Mouse (Mus musculus) CD4-positive, CD25-positive, alpha-beta regulatory T cell, adult 9 weeks (primary cell): Measurements from ENCODE around the gene Vtn. TPM values are rescaled to one million over a fixed set of nuclear protein-coding genes. Genes with fewer than 3 reads are reported as not detected.

Experiments used
- polyA plus RNA-seq: library from polyadenylated mRNA; unstranded; fragments of 100-300 nt; shearing (Covaris generic); gene quantifications from one replicate; pipeline ENCODE4 v1.2.1, GENCODE M21; 2017

The Vtn gene
- not detected for polyA plus RNA-seq

DNA sequence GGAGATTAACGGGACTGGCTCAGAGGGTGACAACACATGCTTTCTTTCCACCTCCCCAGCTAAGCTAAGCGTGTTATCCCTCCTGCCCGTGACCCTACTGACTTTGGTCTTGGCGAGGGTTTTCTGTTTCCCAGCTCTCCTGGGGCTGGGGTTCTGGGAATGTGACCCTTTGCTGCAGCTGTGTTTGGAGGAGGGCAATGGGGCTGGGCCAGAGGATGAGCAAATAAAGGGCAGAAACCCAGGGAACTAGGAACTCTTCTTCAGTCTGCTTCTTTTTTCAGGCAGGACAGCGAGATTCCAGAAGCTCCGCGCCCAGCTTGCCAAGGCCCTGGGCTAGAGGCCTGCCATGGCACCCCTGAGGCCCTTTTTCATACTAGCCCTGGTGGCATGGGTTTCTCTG lies at the start of gene Vtn:
Gene Vtn, plus strand, starts transcription at position 88 of the 400 bp plus-strand sequence.

GRCm38 (mm10) chr11:78465568-78466180 lies 33.2 kb upstream of the Vtn start, which contains the start of gene Slc46a1:
Gene Slc46a1, plus strand, starts transcription at chr11:78465697.

GRCm38 (mm10) chr11:78497544-78498522 lies 1.1 kb upstream of the Vtn start, which contains the start of gene Sarm1:
Gene Sarm1, minus strand, starts transcription at chr11:78497754.

DNA sequence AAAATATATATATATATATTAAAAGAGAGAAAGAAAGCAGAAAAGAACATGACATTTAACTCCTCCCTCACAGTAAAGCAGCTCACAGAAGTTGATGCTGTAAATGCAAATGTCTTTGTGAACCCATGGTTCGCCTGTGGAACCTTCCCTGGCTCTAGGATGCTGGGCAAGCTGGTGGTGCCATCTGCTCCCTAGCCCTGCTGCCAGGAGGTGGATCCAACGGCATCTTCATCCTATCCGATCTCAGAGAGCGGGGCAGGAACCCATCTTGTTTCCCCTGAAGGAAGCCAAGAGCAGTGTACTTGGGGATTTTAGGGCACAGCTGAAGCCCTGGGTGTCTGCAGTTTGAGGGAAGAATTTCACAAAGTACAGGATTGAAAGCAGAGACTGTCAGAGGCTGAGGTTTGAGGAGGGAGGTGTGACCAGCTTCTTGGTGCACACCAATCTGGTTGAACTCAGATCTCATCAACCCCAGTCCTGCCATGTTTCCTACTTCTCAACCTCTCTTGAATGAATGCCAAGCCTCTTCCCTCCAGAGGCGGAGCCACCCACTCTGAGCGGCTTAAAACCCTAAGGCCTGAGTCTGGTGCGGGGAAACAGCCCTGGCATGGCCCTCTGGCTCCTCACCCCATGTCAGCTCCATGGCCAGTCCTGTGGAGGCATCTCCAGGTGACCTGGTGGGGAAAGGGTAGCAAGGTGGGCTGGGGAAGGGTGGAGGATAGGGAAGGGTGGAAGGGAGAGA lies 4.2 kb downstream of the Vtn start, which contains the start of gene Sebox:
Gene Sebox, plus strand, starts transcription at position 539 of the 742 bp plus-strand sequence.

DNA sequence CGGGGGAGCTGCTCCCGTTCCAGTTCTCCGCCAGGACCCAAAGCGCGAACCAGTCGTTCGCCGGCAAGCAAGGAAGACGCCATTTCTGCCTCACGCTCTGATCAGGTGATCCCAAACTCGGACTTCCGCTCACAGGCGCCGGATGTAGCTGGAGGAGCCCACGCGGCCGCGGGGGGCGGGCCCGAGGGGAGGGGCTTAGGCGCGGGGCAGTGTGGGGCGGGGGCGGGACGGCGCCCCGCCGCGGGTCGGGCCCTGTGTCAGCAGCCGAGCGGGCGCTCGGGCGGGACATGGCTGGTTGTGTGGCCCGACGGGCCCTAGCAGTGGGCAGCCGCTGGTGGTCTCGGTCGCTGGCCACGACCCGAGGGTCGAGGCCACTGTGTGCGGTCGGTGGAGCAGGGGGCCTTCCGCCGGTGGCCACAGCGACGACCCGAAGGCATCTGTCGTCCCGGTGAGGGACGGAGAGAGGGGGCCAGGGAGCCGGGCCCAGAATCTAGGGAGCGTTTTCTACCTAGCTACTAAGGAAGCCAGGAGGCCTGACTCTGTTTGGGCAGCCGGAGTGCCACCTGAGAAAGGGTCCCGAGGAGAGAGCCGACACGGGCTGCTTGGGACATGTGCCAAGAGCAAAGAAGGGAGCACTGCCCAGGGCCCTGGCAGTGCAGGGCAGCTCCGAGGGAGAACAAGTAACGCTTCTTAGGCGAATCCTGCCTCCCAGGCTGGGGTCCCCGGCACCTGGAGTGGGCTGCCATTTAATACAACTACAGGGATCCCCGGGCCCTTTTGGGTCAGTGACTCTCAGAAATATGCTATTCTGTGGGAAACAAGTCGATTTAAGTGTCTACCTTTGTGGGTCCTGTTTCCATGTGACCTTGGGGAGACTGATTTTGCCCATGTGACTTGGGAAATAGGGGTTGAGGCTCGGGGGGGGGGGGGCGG lies 13.4 kb downstream of the Vtn start, which contains the start of the genes Tmem199 and Poldip2:
Gene Tmem199, minus strand, starts transcription at position 148 of the 933 bp plus-strand sequence.
Gene Poldip2, plus strand, starts transcription at position 169 of the 933 bp plus-strand sequence.

GRCm38 (mm10) chr11:78536080-78536689 lies 37.3 kb downstream of the Vtn start, which contains the start of the genes Tnfaip1 and Ift20:
Gene Tnfaip1, minus strand, starts transcription at chr11:78536332.
Gene Ift20, plus strand, starts transcription at chr11:78536361.

GRCm38 (mm10) chr11:78550168-78551058 lies 51.5 kb downstream of the Vtn start, which contains the start of gene Tmem97:
Gene Tmem97, minus strand, starts transcription at chr11:78550777.

Other genes with a start within 250 kb of the Vtn start
- gene 2610507B11Rik, start 237.3 kb upstream of the Vtn start, polyA plus RNA-seq, result 74.7 TPM
- gene BC030499, start 208.2 kb upstream of the Vtn start, polyA plus RNA-seq, result 0.38 TPM
- gene Spag5, start 197.6 kb upstream of the Vtn start, polyA plus RNA-seq, result 2.2 TPM
- gene Aldoc, start 176.1 kb upstream of the Vtn start, polyA plus RNA-seq, result 14.5 TPM
- gene Pigs, start 170.7 kb upstream of the Vtn start, polyA plus RNA-seq, result 136 TPM
- 18.6 TPM for gene Unc119, start 155.6 kb upstream of the Vtn start, polyA plus RNA-seq
- not detected for gene Foxn1, start 112.5 kb upstream of the Vtn start, polyA plus RNA-seq
- gene Slc13a2, start 76.9 kb upstream of the Vtn start, polyA plus RNA-seq, result not detected
- 1.8 TPM for gene Slc46a1, start 33.4 kb upstream of the Vtn start, polyA plus RNA-seq
- 0.77 TPM for gene Sarm1, start 1.3 kb upstream of the Vtn start, polyA plus RNA-seq
- not detected for gene Sebox, start 4.4 kb downstream of the Vtn start, polyA plus RNA-seq
- 55.4 TPM for gene Tmem199, start 13.1 kb downstream of the Vtn start, polyA plus RNA-seq
- gene Poldip2, start 13.1 kb downstream of the Vtn start, polyA plus RNA-seq, result 26.9 TPM
- gene Tnfaip1, start 37.2 kb downstream of the Vtn start, polyA plus RNA-seq, result 23.0 TPM
- gene Ift20, start 37.3 kb downstream of the Vtn start, polyA plus RNA-seq, result 130 TPM
- 17.2 TPM for gene Tmem97, start 51.7 kb downstream of the Vtn start, polyA plus RNA-seq
- gene Nlk, start 198.3 kb downstream of the Vtn start, polyA plus RNA-seq, result 11.1 TPM